Mouse (Mus musculus) midbrain, embryonic 11.5 days (tissue): ENCODE measurements around the gene Plppr1. TPM values are rescaled to one million over a fixed set of nuclear protein-coding genes. Genes with fewer than 3 reads are reported as not detected.

ENCODE experiments used
- ATAC-seq: fragments of 200-750 bp; cut with Nextera tagmentation; 2 replicates; pipeline ENCODE4 v1.8.0; 2017; ENCODE audit warnings: moderate TSS enrichment, moderate library complexity; ENCODE audit not compliant: low FRiP score
- DNase-seq: peaks from one replicate; pipeline ENCODE4 v3.0.0; 2015; ENCODE audit warnings: low spot score; ENCODE audit errors: missing footprints
- H3K27ac ChIP-seq: fragments of 300-500 bp; sonication (generic); 2 replicates; pipeline ENCODE4 v1.5.1; 2014; ENCODE audit warnings: low read depth, low read length
- H3K27me3 ChIP-seq: fragments of 300-500 bp; sonication (generic); 2 replicates; pipeline ENCODE4 v1.6.1; 2014; ENCODE audit warnings: mild to moderate bottlenecking, low read length, moderate library complexity, mixed read lengths; ENCODE audit not compliant: control insufficient read depth, insufficient read depth
- H3K36me3 ChIP-seq: fragments of 300-500 bp; sonication (generic); 2 replicates; pipeline ENCODE4 v1.6.1; 2014; ENCODE audit warnings: mild to moderate bottlenecking, low read length, moderate library complexity, mixed read lengths; ENCODE audit not compliant: control insufficient read depth, insufficient read depth
- H3K4me1 ChIP-seq: fragments of 300-500 bp; sonication (generic); 2 replicates; pipeline ENCODE4 v1.6.1; 2014; ENCODE audit warnings: low read length; ENCODE audit not compliant: control insufficient read depth, insufficient read depth
- H3K4me2 ChIP-seq: fragments of 300-500 bp; sonication (generic); 2 replicates; pipeline ENCODE4 v1.6.1; 2014; ENCODE audit warnings: mild to moderate bottlenecking, moderate library complexity
- H3K4me3 ChIP-seq: fragments of 300-500 bp; sonication (generic); 2 replicates; pipeline ENCODE4 v1.5.1; 2014; ENCODE audit warnings: low read depth, low read length
- H3K9ac ChIP-seq: fragments of 300-500 bp; sonication (generic); 2 replicates; pipeline ENCODE4 v1.6.1; 2014; ENCODE audit warnings: low read length
- H3K9me3 ChIP-seq: fragments of 300-500 bp; sonication (generic); 2 replicates; pipeline ENCODE4 v1.6.1; 2016; ENCODE audit warnings: low read length; ENCODE audit not compliant: control insufficient read depth
- WGBS: fragments of 180-500 bp; shearing (Covaris S2); extraction: QIAGEN DNeasy Blood & Tissue Kit; methylation state at CpG from one replicate; pipeline ENCODE4 v1.1.7; 2014; 5-methylcytosine and 5-hydroxymethylcytosine counted together
- polyA plus RNA-seq: library from polyadenylated mRNA; unstranded; fragments of >200 nt; fragmentation: Nextera tagmentation; extraction: Ambion mirVana; gene quantifications from 2 replicates; pipeline ENCODE4 v1.2.1, GENCODE M21; 2014

The Plppr1 gene
- polyA plus RNA-seq, 1 experiment from 2014 or later = 11.5 TPM

- Histone ChIP-seq H3K9me3 (no peaks in the 10 kb centered on the region), H3K4me1 (peaks cover 9% of the 10 kb centered on the region), H3K36me3 (no peaks in the 10 kb centered on the region), H3K27ac (peak overlapping the region; percentile 63; the same call in 1 of the 2 replicates), H3K27me3 (peaks cover 5% of the 10 kb centered on the region; the same call in 1 of the 2 replicates), H3K4me3 (peak overlapping the region; percentile 45), H3K9ac (peak overlapping the region; percentile 67), H3K4me2 (peak overlapping the region; percentile 63)
- ATAC-seq = peak; percentile 86
- under 1% methylated on average over 62 of the region's 62 CpGs for WGBS
- DNase-seq = peak; percentile 92
These were observed 619 bp downstream of the Plppr1 start for GRCm38 (mm10) chr4:49059402-49060381.

GRCm38 (mm10) chr4:49069471-49069870 is 10.4 kb downstream of the Plppr1 start:
- no peak for ATAC-seq
- no peak overlapping the region for H3K27ac ChIP-seq
- WGBS = 72% methylated on average over 4 of the region's 4 CpGs
- no peaks in the 10 kb centered on the region for H3K9me3 ChIP-seq
- no peak overlapping the region for H3K9ac ChIP-seq
- no peaks in the 10 kb centered on the region for H3K4me1 ChIP-seq
- no peak for DNase-seq
- no peak overlapping the region for H3K4me3 ChIP-seq
- no peaks in the 10 kb centered on the region for H3K36me3 ChIP-seq
- no peaks in the 10 kb centered on the region for H3K27me3 ChIP-seq
- no peak overlapping the region for H3K4me2 ChIP-seq

GRCm38 (mm10) chr4:49072886-49073285 is 13.8 kb downstream of the Plppr1 start:
- H3K27me3 ChIP-seq = no peaks in the 10 kb centered on the region
- H3K4me1 ChIP-seq = no peaks in the 10 kb centered on the region
- no peak for DNase-seq
- H3K27ac ChIP-seq = no peak overlapping the region
- H3K4me2 ChIP-seq = no peak overlapping the region
- H3K9ac ChIP-seq = no peak overlapping the region
- H3K4me3 ChIP-seq = no peak overlapping the region
- ATAC-seq = no peak
- WGBS = 89% methylated on average over 4 of the region's 4 CpGs
- H3K36me3 ChIP-seq = no peaks in the 10 kb centered on the region
- H3K9me3 ChIP-seq = no peaks in the 10 kb centered on the region

DNA sequence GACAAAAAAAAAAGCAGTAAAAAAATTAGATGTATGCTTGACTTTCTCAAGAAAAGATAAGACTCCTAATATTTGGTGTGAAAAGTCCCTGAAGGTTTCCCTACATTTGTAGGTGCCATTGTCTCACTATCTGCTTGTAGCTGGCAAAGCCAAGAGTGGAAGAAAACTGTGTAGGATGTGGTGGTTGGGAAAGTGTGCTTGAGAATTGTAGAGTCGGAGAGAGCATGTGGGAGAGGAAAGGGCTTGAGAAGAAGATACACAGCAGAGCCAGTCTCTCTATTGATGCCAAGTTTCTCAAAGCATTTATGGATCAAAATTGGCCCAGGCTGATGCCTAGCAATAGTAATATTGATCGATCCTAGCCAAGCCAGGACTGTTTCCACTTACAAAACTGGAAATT is 16.8 kb downstream of the Plppr1 start:
- 93% methylated on average over 2 of the region's 2 CpGs for WGBS

GRCm38 (mm10) chr4:49079399-49079798 is 20.3 kb downstream of the Plppr1 start:
- Histone ChIP-seq H3K4me2 (no peak overlapping the region), H3K4me1 (peaks cover 7% of the 10 kb centered on the region), H3K27me3 (no peaks in the 10 kb centered on the region), H3K9ac (no peak overlapping the region), H3K4me3 (no peak overlapping the region), H3K9me3 (no peaks in the 10 kb centered on the region), H3K36me3 (no peaks in the 10 kb centered on the region), H3K27ac (no peak overlapping the region)
- DNase-seq (no peak), ATAC-seq (peak; percentile 50; the same call in 1 of the 2 replicates)
- WGBS = 7% methylated on average over 1 of the region's 1 CpGs

More for the DNA sequence above, 16.8 kb downstream of the Plppr1 start:
- no peak overlapping the region for H3K9ac ChIP-seq
- peaks cover 7% of the 10 kb centered on the region for H3K4me1 ChIP-seq
- H3K9me3 ChIP-seq = no peaks in the 10 kb centered on the region
- no peaks in the 10 kb centered on the region for H3K27me3 ChIP-seq
- ATAC-seq (no peak), DNase-seq (no peak)
- no peak overlapping the region for H3K27ac ChIP-seq
- H3K4me3 ChIP-seq = no peak overlapping the region
- H3K36me3 ChIP-seq = no peaks in the 10 kb centered on the region
- no peak overlapping the region for H3K4me2 ChIP-seq

- ATAC-seq (no peak), DNase-seq (no peak)
- 53% methylated on average over 3 of the region's 3 CpGs for WGBS
These were observed 29.1 kb downstream of the Plppr1 start for GRCm38 (mm10) chr4:49088205-49088604.

GRCm38 (mm10) chr4:49090461-49090860 is 31.4 kb downstream of the Plppr1 start:
- DNase-seq (no peak), ATAC-seq (no peak)
- 93% methylated on average over 1 of the region's 1 CpGs for WGBS
- no peak overlapping the region for H3K4me2 ChIP-seq
- no peak overlapping the region for H3K4me3 ChIP-seq
- H3K27me3 ChIP-seq = no peaks in the 10 kb centered on the region
- H3K9ac ChIP-seq = no peak overlapping the region
- no peaks in the 10 kb centered on the region for H3K36me3 ChIP-seq
- H3K9me3 ChIP-seq = no peaks in the 10 kb centered on the region
- no peaks in the 10 kb centered on the region for H3K4me1 ChIP-seq
- H3K27ac ChIP-seq = no peak overlapping the region

More at GRCm38 (mm10) chr4:49088205-49088604, 29.1 kb downstream of the Plppr1 start:
- Histone ChIP-seq H3K9ac (no peak overlapping the region), H3K4me1 (no peaks in the 10 kb centered on the region), H3K4me2 (no peak overlapping the region), H3K9me3 (no peaks in the 10 kb centered on the region), H3K27me3 (no peaks in the 10 kb centered on the region), H3K27ac (no peak overlapping the region), H3K4me3 (no peak overlapping the region), H3K36me3 (no peaks in the 10 kb centered on the region)

GRCm38 (mm10) chr4:49099448-49099847 is 40.4 kb downstream of the Plppr1 start:
- ATAC-seq (no peak), DNase-seq (no peak)
- H3K9me3 ChIP-seq = no peaks in the 10 kb centered on the region
- H3K9ac ChIP-seq = no peak overlapping the region
- H3K4me3 ChIP-seq = no peak overlapping the region
- no peak overlapping the region for H3K27ac ChIP-seq
- H3K36me3 ChIP-seq = no peaks in the 10 kb centered on the region
- 76% methylated on average over 2 of the region's 2 CpGs for WGBS
- no peak overlapping the region for H3K4me2 ChIP-seq
- H3K27me3 ChIP-seq = no peaks in the 10 kb centered on the region
- peaks cover 2% of the 10 kb centered on the region; the same call in 1 of the 2 replicates for H3K4me1 ChIP-seq
